Comparison of ENCODE assay signal across 9 mouse cellular contexts in genomic region chr2:60863827-60864226, GRCm38 (mm10).
DNase-seq lines count a peak whose midpoint lies in the region; ATAC-seq and TF ChIP-seq lines count a peak whose summit lies in the region.
"Had no signal": no experiment of that assay in that cellular context is flagged by ENCODE, and none has a peak within 500 bp of the region (broad histone marks: within the 10 kb centered on the region; RNA-seq: fewer than 3 reads in every experiment).

No protein-coding gene starts in this region.

- WGBS in hindbrain, postnatal 0 days = 67% methylated on average over 2 of the region's 2 CpGs
- WGBS in hindbrain, embryonic 13.5 days = 82% methylated on average over 2 of the region's 2 CpGs
- WGBS in forebrain, postnatal 0 days = 69% methylated on average over 2 of the region's 2 CpGs
- WGBS in midbrain, embryonic 13.5 days = 100% methylated on average over 2 of the region's 2 CpGs

- no peaks in the 10 kb centered on the region for H3K9me3 ChIP-seq in hindbrain, postnatal 0 days (ENCODE audit: low read length)
- H3K9me3 ChIP-seq in hindbrain, embryonic 13.5 days = peaks cover 4% of the 10 kb centered on the region; the same call in 1 of the 2 replicates
- no peaks in the 10 kb centered on the region for H3K9me3 ChIP-seq in forebrain, postnatal 0 days (ENCODE audit: low read length)
- H3K9me3 ChIP-seq in midbrain, embryonic 13.5 days = no peaks in the 10 kb centered on the region; the same call in 1 of the 2 replicates
- H3K9me3 ChIP-seq: midbrain, embryonic 12.5 days had no signal

- peak; percentile 32 for DNase-seq in hindbrain, postnatal 0 days (ENCODE audit: low spot score)
- no peak for DNase-seq in forebrain, postnatal 0 days
- DNase-seq in layer of hippocampus, postnatal 10 days (ENCODE audit: low spot score in 2 of 2) = peak; percentile 54 to 56
- DNase-seq in neural tube, embryonic 10.5 days (ENCODE audit: extremely low spot score, low spot score) = no peak
- no peak for DNase-seq in adrenal gland, postnatal 25 days

- no peak overlapping the region for H3K27ac ChIP-seq in hindbrain, postnatal 0 days
- H3K27ac ChIP-seq in hindbrain, embryonic 13.5 days = no peak overlapping the region
- no peak overlapping the region for H3K27ac ChIP-seq in forebrain, postnatal 0 days (ENCODE audit: low read depth, low read length)
- no peak overlapping the region for H3K27ac ChIP-seq in midbrain, embryonic 13.5 days
- H3K27ac ChIP-seq: midbrain, embryonic 12.5 days had no signal

- no peak overlapping the region for H3K9ac ChIP-seq in hindbrain, postnatal 0 days (replicated peaks; ENCODE audit: low read length)
- H3K9ac ChIP-seq in hindbrain, embryonic 13.5 days = no peak overlapping the region
- H3K9ac ChIP-seq in forebrain, postnatal 0 days = no peak overlapping the region
- H3K9ac ChIP-seq in midbrain, embryonic 13.5 days (replicated peaks) = no peak overlapping the region
- H3K9ac ChIP-seq: midbrain, embryonic 12.5 days had no signal

- no peaks in the 10 kb centered on the region for H3K4me1 ChIP-seq in hindbrain, postnatal 0 days (ENCODE audit: insufficient read depth, low read length)
- H3K4me1 ChIP-seq in hindbrain, embryonic 13.5 days (replicated peaks) = peaks cover 17% of the 10 kb centered on the region
- H3K4me1 ChIP-seq in forebrain, postnatal 0 days (ENCODE audit: insufficient read depth) = no peaks in the 10 kb centered on the region
- H3K4me1 ChIP-seq in midbrain, embryonic 13.5 days (replicated peaks) = no peaks in the 10 kb centered on the region
- H3K4me1 ChIP-seq: midbrain, embryonic 12.5 days had no signal

- H3K36me3 ChIP-seq in hindbrain, postnatal 0 days (ENCODE audit: insufficient read depth, low read length) = no peaks in the 10 kb centered on the region
- no peaks in the 10 kb centered on the region for H3K36me3 ChIP-seq in hindbrain, embryonic 13.5 days
- no peaks in the 10 kb centered on the region for H3K36me3 ChIP-seq in forebrain, postnatal 0 days (ENCODE audit: insufficient read depth)
- no peaks in the 10 kb centered on the region for H3K36me3 ChIP-seq in midbrain, embryonic 13.5 days
- H3K36me3 ChIP-seq: midbrain, embryonic 12.5 days had no signal

- no peak overlapping the region for H3K4me3 ChIP-seq in hindbrain, postnatal 0 days (ENCODE audit: low read length)
- no peak overlapping the region for H3K4me3 ChIP-seq in hindbrain, embryonic 13.5 days
- H3K4me3 ChIP-seq in forebrain, postnatal 0 days (ENCODE audit: low read depth, low read length) = no peak overlapping the region
- H3K4me3 ChIP-seq in midbrain, embryonic 13.5 days (replicated peaks) = no peak overlapping the region
- H3K4me3 ChIP-seq: midbrain, embryonic 12.5 days had no signal

- ATAC-seq in hindbrain, postnatal 0 days = peak; percentile 45; the same call in 1 of the 2 replicates
- ATAC-seq in hindbrain, embryonic 13.5 days (ENCODE audit: low FRiP score) = no peak
- peak; percentile 43; the same call in 1 of the 2 replicates for ATAC-seq in forebrain, postnatal 0 days
- peak; percentile 40 for ATAC-seq in megakaryocyte progenitor cell, adult 5-6 weeks (replicated peaks; ENCODE audit: poor library complexity)
- no peak for ATAC-seq in midbrain, embryonic 13.5 days

- H3K27me3 ChIP-seq in hindbrain, postnatal 0 days (ENCODE audit: insufficient read depth, low read length) = no peaks in the 10 kb centered on the region
- H3K27me3 ChIP-seq in hindbrain, embryonic 13.5 days = no peaks in the 10 kb centered on the region
- no peaks in the 10 kb centered on the region for H3K27me3 ChIP-seq in forebrain, postnatal 0 days (ENCODE audit: insufficient read depth, low read length)
- H3K27me3 ChIP-seq in midbrain, embryonic 13.5 days = no peaks in the 10 kb centered on the region
- H3K27me3 ChIP-seq: midbrain, embryonic 12.5 days had no signal

- no peak overlapping the region for H3K4me2 ChIP-seq in hindbrain, postnatal 0 days (ENCODE audit: low read depth, low read length)
- no peak overlapping the region for H3K4me2 ChIP-seq in hindbrain, embryonic 13.5 days
- H3K4me2 ChIP-seq in forebrain, postnatal 0 days (ENCODE audit: low read depth) = no peak overlapping the region
- no peak overlapping the region for H3K4me2 ChIP-seq in midbrain, embryonic 13.5 days (replicated peaks)
- H3K4me2 ChIP-seq: midbrain, embryonic 12.5 days had no signal

- TF ChIP-seq CTCF in hindbrain, postnatal 0 days (IDR thresholded peaks at IDR 0.05; ENCODE audit: low read depth) = no peak
- no peak for TF ChIP-seq CTCF in forebrain, postnatal 0 days (IDR thresholded peaks at IDR 0.05; ENCODE audit: low read depth)

Comparison
In these comparisons a context has a peak if more than half of its experiments do, and no peak if none do; other contexts are left out.
1. ATAC-seq: peak in hindbrain, postnatal 0 days (single experiment), forebrain, postnatal 0 days (single experiment) and megakaryocyte progenitor cell, adult 5-6 weeks (single experiment); none in hindbrain, embryonic 13.5 days (single experiment) and midbrain, embryonic 13.5 days (single experiment).
2. DNase-seq: peak in hindbrain, postnatal 0 days (single experiment) and layer of hippocampus, postnatal 10 days (2 of 2); none in forebrain, postnatal 0 days (single experiment), neural tube, embryonic 10.5 days (single experiment) and adrenal gland, postnatal 25 days (single experiment).